Mouse (Mus musculus) limb, embryonic 14.5 days (tissue): ENCODE results near the gene Cand1. TPM values are rescaled to one million over a fixed set of nuclear protein-coding genes. Genes with fewer than 3 reads are reported as not detected.

ENCODE experiments used
- ATAC-seq: fragments of 200-750 bp; cut with Nextera tagmentation; 2 replicates; pipeline ENCODE4 v1.8.0; 2017; ENCODE audit warnings: low read depth, moderate number of reproducible peaks, moderate TSS enrichment; ENCODE audit not compliant: low FRiP score
- DNase-seq: peaks from one replicate; pipeline ENCODE4 v3.0.0-alpha.2; 2015; ENCODE audit warnings: low spot score
- H3K27ac ChIP-seq: fragments of 300-500 bp; sonication (generic); replicated peaks from 2 replicates; pipeline ENCODE4 v1.5.1; 2014; ENCODE audit warnings: low read depth, mild to moderate bottlenecking, low read length, moderate library complexity, mixed read lengths
- H3K27me3 ChIP-seq: fragments of 300-500 bp; sonication (generic); 2 replicates; pipeline ENCODE4 v1.6.1; 2014; ENCODE audit warnings: low read length, mixed read lengths; ENCODE audit not compliant: control insufficient read depth, insufficient read depth
- H3K36me3 ChIP-seq: fragments of 300-500 bp; sonication (generic); 2 replicates; pipeline ENCODE4 v1.6.1; 2014; ENCODE audit warnings: mild to moderate bottlenecking, low read length, moderate library complexity, mixed read lengths; ENCODE audit not compliant: control insufficient read depth, insufficient read depth
- H3K4me1 ChIP-seq: fragments of 300-500 bp; sonication (generic); 2 replicates; pipeline ENCODE4 v1.6.1; 2014; ENCODE audit warnings: antibody characterized with exemption, low read length, mixed read lengths; ENCODE audit not compliant: control insufficient read depth, insufficient read depth
- H3K4me2 ChIP-seq: fragments of 300-500 bp; sonication (generic); replicated peaks from 2 replicates; pipeline ENCODE4 v1.6.1; 2014; ENCODE audit warnings: low read depth, mild to moderate bottlenecking, low read length, moderate library complexity; ENCODE audit not compliant: severe bottlenecking
- H3K4me3 ChIP-seq: fragments of 300-500 bp; sonication (generic); replicated peaks from 2 replicates; pipeline ENCODE4 v1.5.1; 2014; ENCODE audit warnings: low read length
- H3K9ac ChIP-seq: fragments of 300-500 bp; sonication (generic); 2 replicates; pipeline ENCODE4 v1.6.1; 2014; ENCODE audit warnings: mild to moderate bottlenecking, low read depth, low read length, moderate library complexity; ENCODE audit not compliant: severe bottlenecking
- H3K9me3 ChIP-seq: fragments of 300-500 bp; sonication (generic); 2 replicates; pipeline ENCODE4 v1.6.1; 2016; ENCODE audit warnings: low read length; ENCODE audit not compliant: control insufficient read depth
- POLR2A ChIP-seq: fragments of 200-500 bp; IDR thresholded peaks from 2 replicates; pipeline ENCODE4 v1.8.0; 2012; ENCODE audit warnings: inconsistent platforms, mild to moderate bottlenecking, moderate library complexity, borderline replicate concordance; ENCODE audit not compliant: insufficient read depth, insufficient read length; ENCODE audit errors: extremely low read depth
- WGBS: fragments of 180-500 bp; shearing (Covaris S2); extraction: QIAGEN DNeasy Blood & Tissue Kit; methylation state at CpG from one replicate; pipeline ENCODE4 v1.1.7; 2014; 5-methylcytosine and 5-hydroxymethylcytosine counted together
- polyA plus RNA-seq, 2 experiments: library from polyadenylated mRNA; depleted of rRNA in 1 of 2; stranded (reverse) in 1 of 2; unstranded in 1 of 2; fragments of >200 nt; fragmentation: Nextera tagmentation in 1 of 2; extraction: Ambion mirVana in 1 of 2; gene quantifications; 2 replicates each; pipeline versions ENCODE4 v1.2.1 to v1.2.3; 2012 to 2014

Gene Cand1
- polyA plus RNA-seq, 2 experiments = 54.9 to 87.2 TPM

DNA sequence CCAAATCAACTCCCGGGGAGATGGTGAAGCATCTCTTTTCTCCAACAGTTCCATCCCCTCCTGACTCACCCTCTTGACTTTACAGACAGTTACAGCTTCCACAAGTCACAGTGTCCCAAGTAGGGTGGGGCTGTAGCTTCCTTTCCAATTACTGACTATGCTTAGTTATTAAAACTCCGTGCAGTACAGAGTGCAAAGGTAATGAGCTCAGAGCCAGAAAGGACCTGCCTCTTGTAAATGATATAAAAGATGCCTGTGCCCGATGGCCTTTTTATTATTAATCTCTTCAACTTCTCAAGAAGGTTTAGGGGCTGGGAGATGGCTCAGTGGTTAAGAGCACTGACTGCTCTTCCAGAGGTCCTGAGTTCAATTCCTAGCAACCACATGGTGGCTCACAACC, 70.2 kb downstream of the Cand1 start:
- no peaks in the 10 kb centered on the region for H3K36me3 ChIP-seq
- H3K27ac ChIP-seq = no peak overlapping the region
- no peak for ATAC-seq
- no peak overlapping the region for H3K4me3 ChIP-seq
- H3K9me3 ChIP-seq = no peaks in the 10 kb centered on the region
- no peaks in the 10 kb centered on the region for H3K27me3 ChIP-seq
- no peak for DNase-seq
- no peaks in the 10 kb centered on the region for H3K4me1 ChIP-seq
- no peak for TF ChIP-seq POLR2A
- no peak overlapping the region for H3K4me2 ChIP-seq
- WGBS = 65% methylated on average over 3 of the region's 3 CpGs
- no peak overlapping the region for H3K9ac ChIP-seq

DNA sequence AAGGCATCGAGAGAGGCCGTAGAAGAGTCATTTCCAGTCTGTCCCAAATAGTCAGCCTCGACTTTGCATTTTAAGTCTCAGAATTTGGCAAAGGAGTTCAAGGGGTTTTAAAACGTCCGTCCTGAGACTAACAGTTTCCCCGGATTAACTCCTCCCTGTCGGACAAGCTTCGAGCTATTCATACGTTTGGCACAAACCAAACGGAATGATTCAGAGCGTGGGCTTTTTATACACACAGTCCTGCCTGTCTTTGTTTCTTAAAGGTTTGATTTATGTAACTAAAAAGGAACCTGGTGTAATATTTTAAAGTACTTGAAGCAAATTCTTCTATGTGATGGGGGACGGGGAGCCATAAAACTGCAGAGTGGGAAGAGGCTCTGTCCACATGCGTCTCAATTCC, 70.6 kb downstream of the Cand1 start:
- H3K27ac ChIP-seq = no peak overlapping the region
- no peak for TF ChIP-seq POLR2A
- 67% methylated on average over 13 of the region's 13 CpGs for WGBS
- no peaks in the 10 kb centered on the region for H3K36me3 ChIP-seq
- H3K4me3 ChIP-seq = no peak overlapping the region
- no peaks in the 10 kb centered on the region for H3K27me3 ChIP-seq
- DNase-seq = no peak
- no peak for ATAC-seq
- no peaks in the 10 kb centered on the region for H3K4me1 ChIP-seq
- no peaks in the 10 kb centered on the region for H3K9me3 ChIP-seq
- no peak overlapping the region for H3K9ac ChIP-seq
- no peak overlapping the region for H3K4me2 ChIP-seq

DNA sequence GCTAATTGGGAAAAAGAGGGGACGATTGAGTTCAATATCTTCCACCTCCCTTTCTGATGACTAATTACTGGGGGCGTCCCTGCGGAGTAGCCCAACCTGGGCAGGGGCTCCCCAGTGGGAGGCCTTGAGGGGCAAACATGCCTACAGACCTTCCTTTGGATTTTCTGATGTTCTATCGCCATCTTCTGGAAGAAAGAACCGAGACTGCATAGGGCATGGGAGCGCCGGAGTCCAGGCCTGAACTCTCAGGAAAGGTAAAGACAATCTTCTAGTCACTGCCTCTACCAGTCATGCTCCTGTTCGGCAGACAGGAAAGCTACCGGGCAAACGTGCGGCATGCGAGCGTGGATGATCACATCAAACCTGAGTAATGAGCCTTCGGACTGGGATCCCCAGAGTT, 71.1 kb downstream of the Cand1 start:
- H3K36me3 ChIP-seq = no peaks in the 10 kb centered on the region
- no peaks in the 10 kb centered on the region for H3K4me1 ChIP-seq
- TF ChIP-seq POLR2A = no peak
- DNase-seq (no peak), ATAC-seq (no peak)
- WGBS = 44% methylated on average over 14 of the region's 14 CpGs
- no peak overlapping the region for H3K4me2 ChIP-seq
- no peak overlapping the region for H3K27ac ChIP-seq
- H3K9me3 ChIP-seq = no peaks in the 10 kb centered on the region
- H3K9ac ChIP-seq = no peak overlapping the region
- H3K27me3 ChIP-seq = no peaks in the 10 kb centered on the region
- no peak overlapping the region for H3K4me3 ChIP-seq

DNA sequence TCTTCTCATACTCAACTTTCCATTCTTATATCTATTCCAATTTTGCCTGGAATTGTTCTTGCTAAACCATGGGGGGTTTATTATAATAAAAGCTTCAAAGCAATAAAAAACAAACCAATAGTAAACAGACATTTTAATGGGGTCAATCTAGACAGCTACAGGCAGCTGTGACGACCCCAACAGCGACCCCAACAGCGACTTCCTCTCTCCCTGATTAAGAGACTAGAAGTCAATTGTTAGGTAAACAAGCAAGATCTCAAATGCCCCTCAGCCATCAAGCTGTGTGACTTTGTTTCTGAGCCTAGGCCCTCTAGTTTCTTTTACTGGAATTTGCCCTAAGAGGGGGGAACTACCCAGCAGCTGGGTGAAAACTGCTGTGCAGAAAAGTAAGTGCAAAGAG, 72.0 kb downstream of the Cand1 start:
- no peak overlapping the region for H3K27ac ChIP-seq
- no peak for DNase-seq
- no peaks in the 10 kb centered on the region for H3K4me1 ChIP-seq

DNA sequence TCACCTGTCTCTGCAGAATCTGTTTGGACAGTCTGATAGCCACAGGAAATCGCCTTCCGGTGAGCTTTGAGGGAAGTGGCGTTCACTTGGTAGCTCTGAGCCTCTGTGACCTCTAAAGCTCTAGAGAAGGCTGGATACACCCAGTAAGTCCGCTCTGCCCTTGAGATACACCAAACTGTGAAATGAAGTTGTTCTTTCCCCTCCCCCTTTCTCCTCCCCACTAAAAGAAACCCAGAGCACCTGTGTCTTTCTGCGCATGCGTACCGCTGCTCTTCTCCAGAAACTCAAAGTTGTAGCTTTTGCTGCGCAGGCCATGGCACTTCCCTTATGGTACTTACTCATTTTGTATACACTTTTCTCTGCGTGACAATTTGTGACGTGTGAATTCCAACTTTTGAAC, 74.8 kb downstream of the Cand1 start:
- WGBS = 98% methylated on average over 10 of the region's 10 CpGs
- H3K27ac ChIP-seq = no peak overlapping the region
- ATAC-seq (no peak), DNase-seq (no peak)
- H3K36me3 ChIP-seq = no peaks in the 10 kb centered on the region
- H3K9me3 ChIP-seq = no peaks in the 10 kb centered on the region
- no peak overlapping the region for H3K4me3 ChIP-seq
- TF ChIP-seq POLR2A = no peak
- no peak overlapping the region for H3K9ac ChIP-seq
- no peaks in the 10 kb centered on the region for H3K4me1 ChIP-seq
- H3K4me2 ChIP-seq = no peak overlapping the region
- no peaks in the 10 kb centered on the region for H3K27me3 ChIP-seq

More for the DNA sequence above, 72.0 kb downstream of the Cand1 start:
- ATAC-seq = no peak
- WGBS = 14% methylated on average over 3 of the region's 3 CpGs
- TF ChIP-seq POLR2A = no peak
- no peak overlapping the region for H3K4me3 ChIP-seq
- no peak overlapping the region for H3K9ac ChIP-seq
- H3K27me3 ChIP-seq = no peaks in the 10 kb centered on the region
- H3K4me2 ChIP-seq = no peak overlapping the region
- H3K9me3 ChIP-seq = no peaks in the 10 kb centered on the region
- H3K36me3 ChIP-seq = no peaks in the 10 kb centered on the region
